Mouse (Mus musculus) heart, embryonic 14.5 days (tissue): ENCODE data around the gene Gm11444. TPM values are rescaled to one million over a fixed set of nuclear protein-coding genes. Genes with fewer than 3 reads are reported as not detected.

Source experiments
- ATAC-seq: fragments of 200-750 bp; cut with Nextera tagmentation; 2 replicates; pipeline ENCODE4 v1.8.0; 2017; ENCODE audit warnings: low read depth, moderate TSS enrichment; ENCODE audit not compliant: insufficient number of reproducible peaks, insufficient read depth, low FRiP score
- H3K27ac ChIP-seq, 2 experiments: fragments of 200-500 bp in 1 of 2; fragments of 300-500 bp in 1 of 2; sonication (generic) in 1 of 2; replicated peaks in 1 of 2; 2 replicates each; pipeline ENCODE4 v1.5.1; 2012 to 2014; ENCODE audit warnings: low read depth in 2 of 2, low read length in 2 of 2, control low read depth in 1 of 2, mild to moderate bottlenecking in 1 of 2, mixed read lengths in 1 of 2; ENCODE audit not compliant: control insufficient read depth in 1 of 2, insufficient read depth in 1 of 2
- H3K27me3 ChIP-seq: fragments of 300-500 bp; sonication (generic); 2 replicates; pipeline ENCODE4 v1.6.1; 2014; ENCODE audit warnings: mild to moderate bottlenecking, low read length, control low read depth; ENCODE audit not compliant: control insufficient read depth, insufficient read depth
- H3K36me3 ChIP-seq: fragments of 300-500 bp; sonication (generic); 2 replicates; pipeline ENCODE4 v1.6.1; 2014; ENCODE audit warnings: mild to moderate bottlenecking, control low read depth, low read length, mixed read lengths; ENCODE audit not compliant: control insufficient read depth, insufficient read depth
- H3K4me1 ChIP-seq, 2 experiments: fragments of 200-500 bp in 1 of 2; fragments of 300-500 bp in 1 of 2; sonication (generic) in 1 of 2; 2 replicates each; pipeline ENCODE4 v1.6.1; 2012 to 2014; ENCODE audit warnings: low read length in 2 of 2, control low read depth in 1 of 2, mixed read lengths in 1 of 2; ENCODE audit not compliant: control insufficient read depth in 2 of 2, insufficient read depth in 2 of 2
- H3K4me2 ChIP-seq: fragments of 300-500 bp; sonication (generic); 2 replicates; pipeline ENCODE4 v1.6.1; 2014; ENCODE audit warnings: mild to moderate bottlenecking, low read length
- H3K4me3 ChIP-seq, 2 experiments: fragments of 200-500 bp in 1 of 2; fragments of 300-500 bp in 1 of 2; sonication (generic) in 1 of 2; 2 replicates each; pipeline ENCODE4 v1.5.1; 2012 to 2014; ENCODE audit warnings: low read length in 2 of 2, mild to moderate bottlenecking in 2 of 2, control low read depth in 1 of 2, low read depth in 1 of 2, moderate library complexity in 1 of 2; ENCODE audit not compliant: control insufficient read depth in 1 of 2, insufficient read depth in 1 of 2
- H3K9ac ChIP-seq: fragments of 300-500 bp; sonication (generic); 2 replicates; pipeline ENCODE4 v1.6.1; 2014; ENCODE audit warnings: mild to moderate bottlenecking, low read length
- H3K9me3 ChIP-seq: fragments of 300-500 bp; sonication (generic); 2 replicates; pipeline ENCODE4 v1.6.1; 2016; ENCODE audit warnings: low read length, control low read depth; ENCODE audit not compliant: control insufficient read depth
- WGBS: fragments of 180-500 bp; shearing (Covaris S2); extraction: QIAGEN DNeasy Blood & Tissue Kit; methylation state at CpG from one replicate; pipeline ENCODE4 v1.1.7; 2014; 5-methylcytosine and 5-hydroxymethylcytosine counted together
- polyA plus RNA-seq: library from polyadenylated mRNA; unstranded; fragments of >200 nt; fragmentation: Nextera tagmentation; extraction: Ambion mirVana; gene quantifications from 2 replicates; pipeline ENCODE4 v1.2.1, GENCODE M21; 2014

The Gm11444 gene
- polyA plus RNA-seq, 1 experiment from 2014 or later, result not detected

- ATAC-seq, result no peak
- WGBS, result 3% methylated on average over 21 of the region's 21 CpGs
- Histone ChIP-seq H3K36me3 (no peaks in the 10 kb centered on the region), H3K9ac (peak overlapping the region; percentile 57; the same call in 1 of the 2 replicates), H3K27ac (no peak overlapping the region), H3K4me2 (peak overlapping the region; percentile 75), H3K27me3 (peaks cover 29% of the 10 kb centered on the region), H3K4me3 (peak overlapping the region; percentile 27 to 29), H3K9me3 (no peaks in the 10 kb centered on the region), H3K4me1 (peaks cover 0 to 2% of the 10 kb centered on the region in 2 experiments; a peak in 1 of 4 replicates)
These were observed 1.1 kb downstream of the Gm11444 start for GRCm38 (mm10) chr11:85849037-85849436.

- Histone ChIP-seq H3K36me3 (no peaks in the 10 kb centered on the region), H3K9me3 (no peaks in the 10 kb centered on the region), H3K27me3 (peaks cover 41% of the 10 kb centered on the region), H3K4me1 (peaks cover 18 to 22% of the 10 kb centered on the region in 2 experiments), H3K9ac (no peak overlapping the region), H3K27ac (no peak overlapping the region), H3K4me2 (no peak overlapping the region), H3K4me3 (no peak overlapping the region)
- no peak for ATAC-seq
- 59% methylated on average over 4 of the region's 4 CpGs for WGBS
These were observed 3.6 kb downstream of the Gm11444 start for GRCm38 (mm10) chr11:85846509-85846908.

GRCm38 (mm10) chr11:85845921-85846320 lies 4.2 kb downstream of the Gm11444 start:
- no peak overlapping the region for H3K4me2 ChIP-seq
- H3K27ac ChIP-seq, result no peak overlapping the region
- peaks cover 18 to 22% of the 10 kb centered on the region in 2 experiments for H3K4me1 ChIP-seq
- ATAC-seq, result no peak
- H3K4me3 ChIP-seq, result no peak overlapping the region
- H3K9me3 ChIP-seq, result no peaks in the 10 kb centered on the region
- 32% methylated on average over 5 of the region's 5 CpGs for WGBS
- H3K36me3 ChIP-seq, result no peaks in the 10 kb centered on the region
- peaks cover 46% of the 10 kb centered on the region for H3K27me3 ChIP-seq
- no peak overlapping the region for H3K9ac ChIP-seq

- Histone ChIP-seq H3K4me3 (peak overlapping the region in 1 of 2 experiments; percentile 54; a peak in 2 of 4 replicates), H3K9ac (no peak overlapping the region; the same call in 1 of the 2 replicates), H3K9me3 (no peaks in the 10 kb centered on the region), H3K36me3 (no peaks in the 10 kb centered on the region), H3K4me2 (peak overlapping the region; percentile 94), H3K4me1 (peaks cover 18 to 27% of the 10 kb centered on the region in 2 experiments), H3K27me3 (peaks cover 52% of the 10 kb centered on the region), H3K27ac (no peak overlapping the region)
- no peak for ATAC-seq
- WGBS, result 21% methylated on average over 5 of the region's 5 CpGs
These were observed 5.2 kb downstream of the Gm11444 start for GRCm38 (mm10) chr11:85844971-85845370.

- Histone ChIP-seq H3K9ac (peak overlapping the region; percentile 73), H3K4me2 (peak overlapping the region; percentile 94), H3K4me1 (peaks cover 18 to 27% of the 10 kb centered on the region in 2 experiments), H3K4me3 (peak overlapping the region; percentile 54 to 76), H3K27ac (peak overlapping the region; percentile 24 to 28; a peak in 1 of 4 replicates), H3K36me3 (no peaks in the 10 kb centered on the region), H3K27me3 (peaks cover 56% of the 10 kb centered on the region), H3K9me3 (no peaks in the 10 kb centered on the region)
- ATAC-seq, result peak; percentile 64
- WGBS, result under 1% methylated on average over 54 of the region's 54 CpGs
These were observed 5.8 kb downstream of the Gm11444 start for GRCm38 (mm10) chr11:85844144-85844965.

- WGBS, result 1% methylated on average over 18 of the region's 18 CpGs
- Histone ChIP-seq H3K9ac (peak overlapping the region; percentile 73), H3K4me3 (peak overlapping the region; percentile 54 to 76), H3K9me3 (no peaks in the 10 kb centered on the region), H3K36me3 (no peaks in the 10 kb centered on the region), H3K27ac (peak overlapping the region in 1 of 2 experiments; percentile 24; a peak in 1 of 4 replicates), H3K27me3 (peaks cover 65% of the 10 kb centered on the region), H3K4me1 (peaks cover 18 to 29% of the 10 kb centered on the region in 2 experiments), H3K4me2 (peak overlapping the region; percentile 94)
- ATAC-seq, result no peak
These were observed 6.8 kb downstream of the Gm11444 start for GRCm38 (mm10) chr11:85843347-85843692.

GRCm38 (mm10) chr11:85842596-85843346 lies 7.4 kb downstream of the Gm11444 start:
- peak overlapping the region; percentile 54 to 76 for H3K4me3 ChIP-seq
- H3K27ac ChIP-seq, result no peak overlapping the region
- ATAC-seq, result no peak
- H3K9me3 ChIP-seq, result no peaks in the 10 kb centered on the region
- H3K4me1 ChIP-seq, result peaks cover 18 to 35% of the 10 kb centered on the region in 2 experiments
- WGBS, result 7% methylated on average over 24 of the region's 24 CpGs
- H3K27me3 ChIP-seq, result peaks cover 70% of the 10 kb centered on the region
- peak overlapping the region; percentile 73; the same call in 1 of the 2 replicates for H3K9ac ChIP-seq
- no peaks in the 10 kb centered on the region for H3K36me3 ChIP-seq
- H3K4me2 ChIP-seq, result peak overlapping the region; percentile 94
